Mouse (Mus musculus) CH12.LX (cell line): ENCODE measurements around the gene Mdk. TPM values are rescaled to one million over a fixed set of nuclear protein-coding genes. Genes with fewer than 3 reads are reported as not detected.

Experiments
- DNase-seq: peaks from one replicate; pipeline ENCODE4 v3.0.0-alpha.2; 2013; ENCODE audit errors: extremely low read depth
- H3K27ac ChIP-seq: 2 replicates; pipeline ENCODE4 v1.5.1; 2012; ENCODE audit warnings: low read depth, mild to moderate bottlenecking, control low read depth, moderate library complexity; ENCODE audit not compliant: insufficient read depth
- H3K27me3 ChIP-seq: replicated peaks from 2 replicates; pipeline ENCODE3; 2012; ENCODE audit warnings: inconsistent platforms
- H3K36me3 ChIP-seq, 2 experiments: replicated peaks in 1 of 2; 2 replicates each; pipeline versions ENCODE3 to v1.6.1; 2012; ENCODE audit warnings: inconsistent platforms in 1 of 2, low read length in 1 of 2, mild to moderate bottlenecking in 1 of 2, mixed read lengths in 1 of 2, moderate library complexity in 1 of 2; ENCODE audit not compliant: control insufficient read depth in 1 of 2, insufficient read depth in 1 of 2
- H3K4me1 ChIP-seq, 2 experiments: 2 replicates each; pipeline ENCODE4 v1.6.1; 2012; ENCODE audit warnings: inconsistent platforms in 1 of 2, moderate library complexity in 1 of 2; ENCODE audit not compliant: insufficient read depth in 2 of 2, control insufficient read depth in 1 of 2
- H3K4me2 ChIP-seq: 2 replicates; pipeline ENCODE4 v1.6.1; 2012; ENCODE audit warnings: low read depth, mild to moderate bottlenecking, control low read depth; ENCODE audit not compliant: poor library complexity, insufficient read depth, severe bottlenecking
- H3K4me3 ChIP-seq, 3 experiments: fragments of 150-350 bp in 1 of 3; sonication (generic) in 1 of 3; replicated peaks in 1 of 3; 2 replicates each; pipeline versions ENCODE3 to v1.5.1; 2011 to 2012; ENCODE audit warnings: low read depth in 2 of 3, low read length in 2 of 3, mild to moderate bottlenecking in 2 of 3, moderate library complexity in 2 of 3, control low read depth in 1 of 3, improper control_type of control experiment in 1 of 3, inconsistent platforms in 1 of 3, mixed read lengths in 1 of 3; ENCODE audit not compliant: poor library complexity in 1 of 3
- H3K79me2 ChIP-seq: replicated peaks from 2 replicates; pipeline ENCODE4 v1.6.1; 2012; ENCODE audit warnings: mild to moderate bottlenecking, moderate library complexity; ENCODE audit not compliant: control insufficient read depth, poor library complexity, insufficient read depth, severe bottlenecking; ENCODE audit errors: extremely low read depth
- H3K9ac ChIP-seq: 2 replicates; pipeline ENCODE4 v1.6.1; 2012; ENCODE audit warnings: low read depth, mild to moderate bottlenecking, control low read depth, moderate library complexity; ENCODE audit not compliant: insufficient read depth
- H3K9me3 ChIP-seq: replicated peaks from 2 replicates; pipeline ENCODE3; 2012; ENCODE audit warnings: low read length, inconsistent platforms, mixed read lengths
- BHLHE40 ChIP-seq: IDR thresholded peaks from 2 replicates; pipeline ENCODE4 v1.6.1; 2011; ENCODE audit warnings: mild to moderate bottlenecking, low read depth, low read length, improper control_type of control experiment
- CHD1 ChIP-seq: IDR thresholded peaks from 2 replicates; pipeline ENCODE4 v1.6.1; 2012; ENCODE audit warnings: low read depth, low read length, improper control_type of control experiment, inconsistent platforms
- CHD2 ChIP-seq: IDR thresholded peaks from 2 replicates; pipeline ENCODE4 v1.6.1; 2011; ENCODE audit warnings: low read length, improper control_type of control experiment
- CTCF ChIP-seq, 2 experiments: IDR thresholded peaks in 1 of 2; conservative IDR thresholded peaks in 1 of 2; 2 replicates each; pipeline ENCODE4 v1.5.1; 2011 to 2012; ENCODE audit warnings: low read depth in 2 of 2, low read length in 2 of 2, improper control_type of control experiment in 1 of 2, inconsistent platforms in 1 of 2, mild to moderate bottlenecking in 1 of 2, moderate library complexity in 1 of 2
- E2F4 ChIP-seq: IDR thresholded peaks from 2 replicates; pipeline ENCODE4 v1.6.1; 2011; ENCODE audit warnings: low read depth, low read length, improper control_type of control experiment; ENCODE audit not compliant: insufficient replicate concordance
- ELF1 ChIP-seq: IDR thresholded peaks from 2 replicates; pipeline ENCODE4 v1.6.1; 2014; ENCODE audit warnings: low read depth, mild to moderate bottlenecking, inconsistent platforms, low read length, improper control_type of control experiment
- EP300 ChIP-seq: IDR thresholded peaks from 2 replicates; pipeline ENCODE4 v1.6.1; 2011; ENCODE audit warnings: low read length, improper control_type of control experiment
- GABPA ChIP-seq: IDR thresholded peaks from 2 replicates; pipeline ENCODE4 v1.6.1; 2012; ENCODE audit warnings: low read depth, low read length, improper control_type of control experiment, inconsistent platforms; ENCODE audit not compliant: insufficient replicate concordance
- HCFC1 ChIP-seq: IDR thresholded peaks from 2 replicates; pipeline ENCODE4 v1.6.1; 2012; ENCODE audit warnings: low read depth, mild to moderate bottlenecking, inconsistent platforms, low read length, improper control_type of control experiment
- JUN ChIP-seq: IDR thresholded peaks from 2 replicates; pipeline ENCODE4 v1.6.1; 2011; ENCODE audit warnings: low read depth, mild to moderate bottlenecking, low read length, improper control_type of control experiment, moderate library complexity; ENCODE audit not compliant: insufficient read depth
- JUND ChIP-seq: conservative IDR thresholded peaks from 2 replicates; pipeline ENCODE4 v1.6.1; 2011; ENCODE audit warnings: low read depth, low read length, improper control_type of control experiment
- KAT2A ChIP-seq: IDR thresholded peaks from 2 replicates; pipeline ENCODE4 v1.6.1; 2012; ENCODE audit warnings: low read length, improper control_type of control experiment, inconsistent platforms; ENCODE audit not compliant: insufficient replicate concordance
- MAX ChIP-seq: IDR thresholded peaks from 2 replicates; pipeline ENCODE4 v1.6.1; 2011; ENCODE audit warnings: low read length, improper control_type of control experiment
- MAZ ChIP-seq: IDR thresholded peaks from 2 replicates; pipeline ENCODE4 v1.6.1; 2012; ENCODE audit warnings: low read depth, mild to moderate bottlenecking, inconsistent platforms, low read length, improper control_type of control experiment, moderate library complexity
- MEF2A ChIP-seq: IDR thresholded peaks from 2 replicates; pipeline ENCODE4 v1.6.1; 2014; ENCODE audit warnings: low read depth, mild to moderate bottlenecking, inconsistent platforms, low read length, improper control_type of control experiment, borderline replicate concordance
- MXI1 ChIP-seq: IDR thresholded peaks from 2 replicates; pipeline ENCODE4 v1.6.1; 2011; ENCODE audit warnings: mild to moderate bottlenecking, low read depth, low read length, improper control_type of control experiment
- PAX5 ChIP-seq: IDR thresholded peaks from 2 replicates; pipeline ENCODE4 v1.6.1; 2012; ENCODE audit warnings: low read length, inconsistent platforms, mixed read lengths
- POLR2AphosphoS2 ChIP-seq: IDR thresholded peaks from 2 replicates; pipeline ENCODE4 v1.6.1; 2011; ENCODE audit warnings: low read depth, low read length, improper control_type of control experiment
- SMC3 ChIP-seq: IDR thresholded peaks from 2 replicates; pipeline ENCODE4 v1.6.1; 2011; ENCODE audit warnings: low read depth, low read length, improper control_type of control experiment
- USF2 ChIP-seq: conservative IDR thresholded peaks from 2 replicates; pipeline ENCODE4 v1.6.1; 2011; ENCODE audit warnings: low read depth, low read length, improper control_type of control experiment
- ZC3H11A ChIP-seq: IDR thresholded peaks from 2 replicates; pipeline ENCODE4 v1.6.1; 2012; ENCODE audit warnings: low read depth, mild to moderate bottlenecking, inconsistent platforms, low read length, improper control_type of control experiment
- ZKSCAN1 ChIP-seq: IDR thresholded peaks from 2 replicates; pipeline ENCODE4 v1.6.1; 2012; ENCODE audit warnings: low read depth, inconsistent platforms, low read length, improper control_type of control experiment, borderline replicate concordance
- ZMIZ1 ChIP-seq: IDR thresholded peaks from 2 replicates; pipeline ENCODE4 v1.6.1; 2012; ENCODE audit warnings: low read depth, mild to moderate bottlenecking, inconsistent platforms, low read length, improper control_type of control experiment
- dilution Hi-C: fragments of 300-500 bp; cut with MboI; formaldehyde crosslinking; loops from 2 replicates; pipeline ENCODE4 v1.14.3; 2020; ENCODE audit warnings: low sequenced_read_pairs; ENCODE audit not compliant: extremely low pct_unique_long_range_greater_than_20kb, extremely low pct_ligation_motif_present
- in situ Hi-C: fragments of 300-500 bp; cut with MboI; formaldehyde crosslinking; loops from 3 replicates; pipeline ENCODE4 v1.14.3; 2019; ENCODE audit warnings: low sequenced_read_pairs, low pct_ligation_motif_present, low pct_unique_long_range_greater_than_20kb, mixed read lengths
- polyA plus RNA-seq: library from polyadenylated mRNA; unstranded; fragments of >175 nt; gene quantifications from 2 replicates; pipeline ENCODE4 v1.2.1, GENCODE M21; 2012; ENCODE audit warnings: low read depth; ENCODE audit not compliant: insufficient read length
- total RNA-seq, 2 experiments: library from RNA; depleted of rRNA; stranded (reverse); fragments of 300-350 nt in 1 of 2; fragments of >200 nt in 1 of 2; gene quantifications; 2 replicates each; pipeline ENCODE4 v1.2.3; 2012 to 2014

The Mdk gene
- total and polyA plus RNA-seq, 3 experiments, result 0.25 to 2.4 (median 0.34) TPM

GRCm38 (mm10) chr2:91955875-91956274 is 23.8 kb upstream of the Mdk start:
- Histone ChIP-seq H3K4me3 (no peak overlapping the region), H3K27ac (no peak overlapping the region), H3K79me2 (peaks cover 5% of the 10 kb centered on the region; the same call in 1 of the 2 replicates), H3K4me1 (peaks cover 2 to 72% of the 10 kb centered on the region in 2 experiments; a peak in 3 of 4 replicates), H3K9ac (no peak overlapping the region), H3K27me3 (no peaks in the 10 kb centered on the region), H3K9me3 (no peaks in the 10 kb centered on the region), H3K36me3 (peaks cover 0 to 59% of the 10 kb centered on the region in 2 experiments), H3K4me2 (no peak overlapping the region)
- in situ Hi-C loops (no loop called here), dilution Hi-C loops (no loop called here)
- no peak for TF ChIP-seq ZMIZ1
- no peak for TF ChIP-seq KAT2A
- no peak for TF ChIP-seq USF2
- TF ChIP-seq EP300, result no peak
- no peak for DNase-seq

GRCm38 (mm10) chr2:91955121-91955591 is 23.1 kb upstream of the Mdk start:
- dilution Hi-C loops, result no loop called here
- Histone ChIP-seq H3K27ac (no peak overlapping the region), H3K9ac (no peak overlapping the region), H3K79me2 (peaks cover 3% of the 10 kb centered on the region; the same call in 1 of the 2 replicates), H3K4me3 (no peak overlapping the region), H3K27me3 (no peaks in the 10 kb centered on the region), H3K4me2 (no peak overlapping the region), H3K9me3 (no peaks in the 10 kb centered on the region), H3K36me3 (peaks cover 0 to 53% of the 10 kb centered on the region in 2 experiments), H3K4me1 (peaks cover 5 to 72% of the 10 kb centered on the region in 2 experiments; a peak in 3 of 4 replicates)
- TF ChIP-seq MAZ (no peak), POLR2AphosphoS2 (no peak), JUN (no peak), E2F4 (no peak), KAT2A (no peak)
- in situ Hi-C loops, result no loop called here
- no peak for DNase-seq

GRCm38 (mm10) chr2:91953825-91954224 is 21.7 kb upstream of the Mdk start:
- Histone ChIP-seq H3K36me3 (peaks cover 0 to 40% of the 10 kb centered on the region in 2 experiments), H3K9ac (no peak overlapping the region), H3K4me2 (no peak overlapping the region), H3K27me3 (no peaks in the 10 kb centered on the region), H3K79me2 (peaks cover 12% of the 10 kb centered on the region), H3K9me3 (no peaks in the 10 kb centered on the region), H3K27ac (no peak overlapping the region), H3K4me3 (no peak overlapping the region), H3K4me1 (peaks cover 16 to 71% of the 10 kb centered on the region in 2 experiments)
- DNase-seq, result no peak
- dilution Hi-C loops, result no loop called here
- in situ Hi-C loops, result no loop called here
- no peak for TF ChIP-seq CHD2
- no peak for TF ChIP-seq JUN
- TF ChIP-seq MAX, result no peak
- no peak for TF ChIP-seq E2F4
- no peak for TF ChIP-seq GABPA
- no peak for TF ChIP-seq KAT2A
- TF ChIP-seq JUND, result no peak
- no peak for TF ChIP-seq HCFC1
- TF ChIP-seq CTCF (conservative IDR thresholded peaks at IDR 0.05 in 1 of 2, IDR thresholded peaks at IDR 0.05 in 1 of 2; ENCODE audit: low read depth in 2 of 2, low read length in 2 of 2), result no peak
- TF ChIP-seq CHD1, result no peak
- TF ChIP-seq ZKSCAN1, result no peak
- no peak for TF ChIP-seq POLR2AphosphoS2
- no peak for TF ChIP-seq PAX5
- TF ChIP-seq ZC3H11A, result no peak
- TF ChIP-seq SMC3, result no peak
- TF ChIP-seq MEF2A, result no peak
- no peak for TF ChIP-seq BHLHE40
- no peak for TF ChIP-seq MXI1
- TF ChIP-seq ELF1, result no peak
